Mouse (Mus musculus) frontal cortex, postnatal 14 days (tissue): ENCODE data around the gene Ptpn22.

ENCODE experiments used
- DNase-seq, 2 experiments: peaks; one replicate each; pipeline ENCODE4 v3.0.0; 2022; ENCODE audit warnings: low spot score in 2 of 2

Ptpn22 gene

DNA sequence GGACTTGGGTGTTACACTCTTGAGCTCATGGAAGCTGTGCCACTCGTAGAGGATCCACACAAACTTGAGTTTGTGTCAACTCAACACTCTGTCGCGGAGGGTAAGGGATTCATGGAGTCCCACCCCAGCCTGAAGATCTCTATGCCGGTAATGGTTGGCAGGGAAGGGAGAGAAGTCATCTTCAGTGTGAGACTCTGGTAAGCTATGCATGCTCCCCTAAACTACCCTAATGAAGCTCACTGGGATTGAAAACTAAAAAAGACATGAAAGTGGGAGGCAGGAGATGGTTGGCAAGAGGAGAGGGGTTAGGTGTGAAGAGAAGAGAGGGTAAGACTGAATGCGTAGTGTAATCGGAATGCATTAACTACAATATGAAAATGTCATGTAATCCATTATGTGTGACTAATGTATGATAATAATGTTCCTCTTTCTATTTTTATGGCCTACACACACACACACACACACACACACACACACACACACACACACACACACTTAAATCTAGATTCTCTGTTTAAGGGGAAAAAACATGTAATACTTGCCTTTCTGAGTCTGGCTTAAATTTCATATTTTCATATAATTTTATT lies 1.5 kb upstream of the Ptpn22 start:
- no peak for DNase-seq

DNA sequence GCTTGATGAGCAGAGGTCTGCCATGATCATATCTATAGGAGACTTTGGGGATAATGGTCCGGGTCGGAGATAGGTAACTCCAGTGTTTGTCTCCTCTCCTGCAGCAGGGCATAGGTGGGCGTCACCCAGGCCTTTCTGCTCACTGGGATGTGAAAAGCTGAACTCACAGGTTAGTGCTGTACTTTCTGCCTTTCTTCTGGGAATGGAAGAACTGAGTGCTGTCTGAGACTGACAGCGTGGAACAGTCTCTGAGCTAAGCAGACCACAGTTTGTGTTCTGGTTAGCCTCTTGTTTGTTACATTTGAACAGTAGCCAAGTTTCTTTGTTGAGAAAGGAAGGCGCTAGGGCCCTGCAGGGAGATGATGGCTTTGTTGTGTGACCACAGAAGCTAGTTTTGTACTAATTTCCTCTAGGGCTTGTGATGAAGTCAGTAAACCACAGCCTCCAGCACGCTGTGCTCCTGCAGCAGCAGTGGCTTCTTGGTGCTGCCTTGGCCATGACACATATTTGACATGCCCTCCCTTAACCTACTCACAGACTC lies 326 bp downstream of the Ptpn22 start:
- DNase-seq = no peak

DNA sequence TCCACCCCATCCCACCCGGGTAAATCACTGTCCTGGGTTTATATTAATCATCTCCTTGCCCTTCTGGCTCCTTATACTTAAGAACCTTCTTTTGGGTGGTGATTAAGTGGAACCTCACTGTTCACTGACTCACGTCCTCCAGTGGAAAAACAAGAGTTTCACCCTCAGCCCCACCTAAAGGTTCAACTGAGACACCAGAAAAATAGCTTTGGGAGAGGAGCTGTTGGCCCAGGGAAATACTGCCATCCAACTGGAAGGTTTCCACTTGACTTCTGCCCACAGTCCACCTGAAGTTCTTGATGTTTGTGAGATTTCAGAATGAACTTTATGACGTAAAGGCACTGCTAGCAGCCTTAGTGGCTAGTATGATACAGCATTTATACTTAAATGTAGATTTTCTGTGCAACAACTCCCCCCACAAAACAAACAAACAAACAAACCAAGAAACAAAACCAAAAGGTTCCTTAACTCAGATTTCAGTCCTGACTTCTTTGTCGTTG lies 3.2 kb downstream of the Ptpn22 start:
- no peak for DNase-seq

DNA sequence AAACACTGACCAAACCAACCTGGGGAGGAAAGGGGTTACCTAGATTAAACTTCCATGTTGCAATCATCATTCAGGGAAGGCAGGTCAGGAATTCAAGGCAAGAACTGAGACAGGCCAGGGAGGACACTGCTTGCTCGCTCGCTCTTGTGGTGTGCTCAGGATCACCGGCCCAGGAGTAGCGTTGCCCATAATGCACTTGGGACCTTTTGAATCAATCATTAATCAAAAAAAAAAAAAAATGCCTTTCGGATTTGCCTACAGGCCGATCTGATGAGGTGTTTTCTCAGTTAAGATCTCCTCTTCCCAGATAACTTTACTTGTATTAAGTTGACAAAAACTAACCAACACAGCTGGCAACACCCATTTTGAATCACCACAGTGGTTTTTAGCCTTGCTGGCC lies 4.6 kb downstream of the Ptpn22 start:
- no peak for DNase-seq

DNA sequence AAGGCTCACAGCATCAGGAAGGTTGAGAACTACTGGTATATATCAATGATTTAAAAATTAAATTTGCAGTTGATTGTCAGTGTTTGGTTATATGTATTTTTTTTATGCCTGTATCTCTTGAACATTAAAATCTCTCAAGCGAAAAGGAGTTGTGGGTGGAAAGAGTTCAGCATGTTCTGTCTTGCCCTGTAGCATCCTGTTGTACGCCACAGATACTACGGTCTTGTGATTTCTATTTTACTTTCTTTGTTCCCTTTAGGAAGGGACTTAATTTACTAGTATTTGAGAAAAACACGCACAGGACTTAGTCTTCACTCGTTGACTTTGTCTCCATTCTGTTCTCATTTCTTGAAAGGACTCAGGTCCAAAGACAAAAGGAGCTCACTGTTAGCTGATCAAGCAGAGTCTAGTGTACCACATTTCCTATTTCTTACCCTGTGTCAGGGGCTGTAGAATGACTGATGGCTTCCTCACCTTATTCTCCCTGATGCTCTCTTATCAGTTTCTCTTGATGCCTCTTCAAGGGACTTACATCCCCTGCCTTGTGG lies 7.9 kb downstream of the Ptpn22 start:
- no peak for DNase-seq

DNA sequence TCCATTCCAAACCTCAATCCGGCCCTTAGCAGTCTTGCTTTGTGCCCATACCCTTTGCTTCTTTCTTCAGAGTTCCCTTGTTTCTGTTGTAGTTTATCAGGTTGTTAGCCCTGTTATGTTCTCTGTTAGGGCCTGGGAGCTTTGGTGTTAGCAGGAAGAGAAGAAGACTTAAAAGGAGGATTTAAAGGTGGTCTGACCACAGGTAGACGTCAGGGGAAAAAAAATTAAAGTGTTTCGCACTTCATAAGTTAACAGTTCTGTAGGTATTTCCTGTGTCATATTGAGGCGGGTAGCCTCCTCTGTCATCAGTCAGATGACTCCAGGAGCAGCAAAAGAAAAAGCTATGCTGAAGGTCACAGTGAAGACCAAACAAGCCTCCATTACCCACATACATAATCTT lies 8.4 kb downstream of the Ptpn22 start:
- DNase-seq = no peak

DNA sequence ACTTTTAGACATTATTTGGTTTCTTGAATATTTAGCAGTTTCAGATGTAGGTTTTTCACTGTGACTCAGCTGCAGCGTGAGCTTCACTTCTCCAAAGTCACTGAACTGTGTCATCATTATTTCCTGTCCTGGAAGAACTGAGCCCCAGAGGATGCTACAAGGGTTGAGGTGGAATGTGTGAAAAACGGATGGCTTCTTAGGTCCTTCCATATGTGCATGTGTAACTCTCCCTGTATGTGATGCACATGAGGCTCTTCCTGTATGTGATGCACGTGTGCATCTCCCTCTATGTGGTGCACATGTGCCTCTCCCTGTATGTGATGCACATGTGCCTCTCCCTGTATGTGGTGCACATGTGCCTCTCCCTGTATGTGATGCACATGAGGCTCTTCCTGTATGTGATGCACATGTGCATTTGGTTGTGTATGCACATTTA lies 13.1 kb downstream of the Ptpn22 start:
- DNase-seq = no peak

DNA sequence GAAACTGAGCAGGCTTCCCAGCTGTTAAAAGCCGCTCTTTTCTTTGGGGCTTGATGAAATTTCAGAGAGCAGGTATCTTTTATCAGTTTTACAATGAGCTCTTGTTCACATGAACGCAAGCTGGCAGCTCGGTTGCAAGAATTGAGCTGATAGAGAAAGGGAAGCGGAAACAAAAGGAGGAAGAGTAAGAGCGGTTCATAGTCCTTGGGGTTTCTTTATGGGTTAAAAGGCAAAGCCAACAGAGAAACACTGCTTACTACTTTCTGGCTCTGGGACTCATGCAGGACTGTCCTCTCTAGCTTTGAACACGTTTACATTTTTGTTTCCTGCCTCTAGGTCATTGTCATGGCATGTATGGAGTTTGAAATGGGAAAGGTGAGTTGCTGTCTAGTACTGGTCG lies 14.7 kb downstream of the Ptpn22 start:
- no peak for DNase-seq

DNA sequence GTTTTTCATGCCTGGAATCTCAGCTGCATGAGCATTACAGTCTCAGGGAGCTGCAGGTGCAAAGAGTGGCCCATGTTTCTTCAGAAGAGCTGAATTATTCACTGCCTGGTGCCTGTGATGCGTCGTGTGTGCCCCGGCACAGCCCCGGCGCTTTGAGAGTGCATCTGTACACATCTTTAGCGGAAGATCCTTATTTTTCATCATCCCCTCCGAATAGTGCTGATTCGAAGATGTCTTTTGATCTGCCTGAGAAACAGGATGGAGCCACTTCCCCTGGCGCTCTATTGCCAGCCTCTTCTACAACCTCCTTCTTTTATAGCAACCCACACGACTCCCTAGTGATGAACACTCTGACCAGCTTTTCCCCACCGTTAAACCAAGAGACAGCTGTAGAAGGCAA lies 26.4 kb downstream of the Ptpn22 start:
- no peak for DNase-seq

DNA sequence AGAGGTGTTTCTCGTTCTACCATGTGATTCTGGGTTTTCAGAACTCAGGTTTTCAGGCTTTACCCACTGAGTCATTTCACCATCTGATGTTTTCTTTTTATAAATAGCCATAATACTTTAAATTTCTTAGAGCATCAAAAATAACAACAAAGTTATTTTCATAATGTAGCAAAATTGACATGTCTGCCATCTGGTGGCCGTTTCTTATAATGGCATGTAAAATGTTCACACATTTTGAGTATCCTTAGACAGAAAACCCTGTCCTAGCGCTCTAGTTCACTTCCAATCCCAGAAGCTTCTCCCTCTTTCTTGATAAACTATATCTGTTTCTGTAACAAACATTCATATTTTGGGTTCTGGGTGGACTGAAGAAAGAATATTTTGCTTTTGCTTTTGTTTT lies 28.0 kb downstream of the Ptpn22 start:
- no peak for DNase-seq

DNA sequence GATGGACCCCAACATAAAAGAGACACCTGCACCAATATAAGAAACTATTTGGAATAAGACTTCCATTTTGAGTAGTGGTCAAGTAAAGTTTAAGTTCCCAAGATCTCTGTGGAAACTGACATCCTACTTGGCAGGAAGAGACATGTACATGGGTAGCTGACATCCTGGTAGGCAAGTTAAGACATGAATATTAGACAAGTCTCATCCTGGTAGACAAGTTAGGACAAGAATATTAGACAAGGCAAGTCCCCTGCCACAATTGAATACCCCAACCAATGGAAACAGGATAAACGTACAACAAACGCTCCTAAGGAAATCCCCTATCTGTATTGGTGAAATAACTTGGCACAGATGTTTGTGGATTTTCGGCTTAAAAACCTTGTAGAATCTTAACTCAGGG lies 33.8 kb downstream of the Ptpn22 start:
- no peak for DNase-seq

DNA sequence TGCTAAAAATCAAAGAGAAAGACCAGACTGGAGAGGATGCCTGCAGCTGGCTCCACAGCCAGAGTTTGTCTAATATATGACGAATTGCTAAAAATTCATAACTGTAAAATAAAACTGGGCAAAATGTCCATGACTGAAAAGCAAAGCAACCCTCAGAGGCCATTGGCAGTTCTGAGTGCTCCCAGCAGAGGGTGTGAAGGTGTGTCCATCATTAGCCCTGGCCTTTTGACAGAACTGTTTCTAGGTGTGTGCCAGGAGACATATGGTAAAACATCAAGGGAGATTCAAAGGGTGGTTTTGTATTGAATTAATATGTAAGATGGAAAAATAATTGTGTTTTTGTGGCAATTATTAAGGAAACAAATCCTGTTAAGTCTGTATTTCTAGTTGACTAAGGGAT lies 45.1 kb downstream of the Ptpn22 start:
- DNase-seq = no peak

DNA sequence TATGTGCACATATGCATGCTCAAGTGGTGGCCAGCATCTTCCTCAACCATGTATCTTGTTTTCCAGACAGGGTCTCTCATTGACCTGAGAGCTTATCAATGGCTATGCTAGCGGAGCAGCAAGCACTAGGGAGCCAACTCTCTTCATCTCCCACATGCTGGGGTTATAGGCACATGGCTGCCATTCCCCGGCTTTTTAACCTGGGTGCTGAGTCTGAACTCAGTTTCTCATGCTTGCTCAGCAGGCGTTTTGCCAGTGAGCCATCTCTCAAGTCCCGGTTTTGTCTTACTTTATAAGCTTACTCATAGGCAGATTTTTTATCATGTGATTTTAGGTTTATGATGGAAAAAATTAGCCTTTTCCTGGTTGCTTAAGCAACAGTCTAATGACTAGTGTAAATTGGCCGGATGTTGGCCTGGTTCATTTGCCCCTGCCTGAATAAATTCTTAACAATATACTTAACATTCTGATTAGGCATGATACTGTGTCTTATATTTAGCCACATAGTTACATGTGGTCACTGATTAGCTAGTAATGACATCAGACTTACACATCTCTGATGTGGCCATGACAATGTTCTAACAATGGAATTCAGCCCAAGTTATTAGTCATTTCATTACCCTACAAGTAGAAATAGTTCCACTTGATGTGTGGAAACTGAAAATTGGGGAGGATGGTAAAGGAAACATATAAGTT lies 47.9 kb downstream of the Ptpn22 start:
- no peak for DNase-seq

DNA sequence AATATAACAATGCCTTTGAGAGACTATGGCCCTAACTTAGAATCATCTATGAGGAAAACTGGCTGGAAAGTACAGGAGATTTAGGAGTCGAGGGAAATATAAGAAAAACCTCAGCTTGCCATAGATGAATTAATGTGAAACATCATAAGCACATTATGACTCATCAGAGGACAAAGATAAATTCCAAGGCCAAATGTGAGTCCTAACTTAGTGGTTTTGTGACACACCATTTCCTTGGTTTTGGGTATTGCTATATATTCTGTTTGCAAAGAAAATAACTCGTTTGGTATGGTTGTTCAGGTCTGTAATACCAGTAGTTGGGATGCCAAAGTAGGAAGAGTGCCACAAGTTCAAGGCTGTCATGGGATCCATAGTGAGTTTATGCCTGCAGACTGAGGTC lies 49.2 kb downstream of the Ptpn22 start:
- no peak for DNase-seq

DNA sequence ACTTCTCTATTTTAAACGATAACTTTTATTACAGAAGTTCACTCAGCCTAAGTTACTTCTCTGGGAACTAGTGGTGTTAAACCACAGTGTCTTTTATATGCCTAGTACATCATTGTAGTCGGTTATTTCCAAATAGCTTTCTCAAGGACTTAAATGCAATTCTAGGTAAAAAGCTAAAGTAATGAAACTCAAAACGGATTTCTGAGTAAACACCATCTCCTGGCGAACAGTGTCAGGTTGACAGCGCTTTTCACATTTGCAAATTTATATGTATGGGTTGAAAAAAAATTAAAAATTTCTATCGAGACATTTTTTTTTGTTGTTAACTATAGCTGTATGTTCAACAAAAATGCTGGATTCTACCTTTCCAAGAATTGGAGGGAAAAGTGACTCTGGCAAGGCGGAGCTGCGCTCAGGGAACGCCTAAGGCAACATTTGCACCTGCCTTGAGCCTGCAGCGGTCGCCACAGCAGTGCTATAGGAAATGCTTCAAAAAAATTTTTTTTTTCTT lies 53.9 kb downstream of the Ptpn22 start:
- DNase-seq = no peak

DNA sequence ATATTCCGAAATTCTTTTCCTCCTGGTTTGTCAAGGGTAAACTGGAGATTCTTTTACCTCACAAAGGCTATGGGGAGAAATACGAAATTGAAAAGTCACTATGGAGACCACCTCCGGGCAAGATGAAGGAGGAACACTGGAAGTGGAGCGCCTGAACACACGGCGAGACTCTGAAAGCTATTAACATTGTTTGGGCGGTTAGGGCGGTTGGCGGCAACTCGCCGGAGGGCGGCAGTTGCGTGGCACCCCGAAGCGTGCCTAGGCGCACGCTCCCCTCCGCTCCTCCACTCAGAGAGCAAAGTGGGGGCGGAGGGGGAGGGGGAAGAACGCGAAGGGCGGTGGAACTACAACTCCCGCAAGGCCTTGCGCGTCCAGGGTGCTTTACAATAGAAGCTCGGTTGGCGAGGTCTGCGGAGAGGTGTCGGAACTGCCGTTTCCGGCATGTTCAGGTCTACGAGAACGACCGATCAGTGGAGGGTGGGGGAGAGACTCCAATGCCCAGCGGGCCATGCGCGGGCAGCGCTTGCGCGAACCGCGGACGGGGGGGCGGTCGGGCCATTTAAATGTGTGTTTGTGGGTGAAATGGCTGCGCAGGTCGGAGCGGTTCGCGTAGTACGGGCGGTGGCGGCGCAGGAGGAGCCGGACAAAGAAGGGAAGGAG lies 54.5 kb downstream of the Ptpn22 start, which contains the start of gene Rsbn1:
Gene Rsbn1 (plus strand): TSS at position 111 of the 660 bp plus-strand sequence.
- DNase-seq = peak; percentile 94 to 98

DNA sequence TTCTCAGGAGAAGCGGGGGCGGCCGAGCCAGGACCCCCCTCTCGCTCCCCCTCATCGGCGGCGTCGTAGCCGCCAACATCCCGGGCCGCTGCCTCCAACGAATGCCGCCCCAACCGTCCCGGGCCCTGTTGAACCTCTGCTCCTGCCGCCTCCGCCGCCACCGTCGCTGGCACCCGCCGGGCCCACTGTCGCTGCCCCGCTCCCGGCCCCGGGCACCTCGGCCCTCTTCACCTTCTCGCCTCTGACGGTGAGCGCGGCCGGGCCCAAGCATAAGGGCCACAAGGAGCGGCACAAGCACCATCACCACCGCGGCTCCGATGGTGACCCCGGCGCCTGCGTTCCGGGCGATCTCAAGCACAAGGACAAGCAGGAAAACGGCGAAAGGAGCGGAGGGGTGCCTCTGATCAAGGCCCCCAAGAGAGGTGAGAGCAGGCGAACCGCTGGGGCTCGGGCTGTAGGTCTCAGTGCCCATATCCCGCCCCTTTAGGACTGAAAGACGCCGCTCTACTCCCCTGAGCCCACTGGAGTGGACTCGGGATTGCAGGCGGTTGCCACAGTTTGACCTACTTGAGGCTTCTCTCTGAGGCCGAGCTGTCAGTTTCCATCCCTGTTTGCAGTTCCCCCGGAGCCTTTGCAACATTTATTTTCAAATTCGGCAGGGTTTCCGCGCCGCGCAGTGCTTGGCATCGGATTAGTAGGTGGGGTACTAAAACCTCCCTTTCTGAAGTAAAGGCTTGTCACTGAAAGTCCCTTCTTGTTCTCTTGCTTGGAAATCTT lies 55.3 kb downstream of the Ptpn22 start:
- DNase-seq = peak; percentile 31 to 45

DNA sequence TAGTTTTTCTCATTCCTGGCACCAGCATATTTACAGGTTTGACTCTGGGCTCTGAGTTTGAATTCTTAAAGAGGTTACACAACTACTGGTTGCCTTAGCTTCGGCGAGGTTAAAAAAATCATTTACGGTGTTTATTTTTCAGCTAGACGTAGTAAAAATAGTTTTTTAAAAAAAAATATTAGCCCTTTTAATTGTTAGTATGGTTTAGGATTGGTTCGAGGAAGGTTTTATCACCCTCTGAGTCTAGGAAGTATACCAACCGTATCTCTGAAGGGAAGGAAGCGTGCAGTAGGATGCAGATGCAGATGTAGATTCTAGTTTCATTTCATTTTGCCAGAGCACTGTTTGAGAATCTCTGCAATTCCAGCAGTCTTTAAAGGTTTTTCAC lies 55.9 kb downstream of the Ptpn22 start:
- no peak for DNase-seq

DNA sequence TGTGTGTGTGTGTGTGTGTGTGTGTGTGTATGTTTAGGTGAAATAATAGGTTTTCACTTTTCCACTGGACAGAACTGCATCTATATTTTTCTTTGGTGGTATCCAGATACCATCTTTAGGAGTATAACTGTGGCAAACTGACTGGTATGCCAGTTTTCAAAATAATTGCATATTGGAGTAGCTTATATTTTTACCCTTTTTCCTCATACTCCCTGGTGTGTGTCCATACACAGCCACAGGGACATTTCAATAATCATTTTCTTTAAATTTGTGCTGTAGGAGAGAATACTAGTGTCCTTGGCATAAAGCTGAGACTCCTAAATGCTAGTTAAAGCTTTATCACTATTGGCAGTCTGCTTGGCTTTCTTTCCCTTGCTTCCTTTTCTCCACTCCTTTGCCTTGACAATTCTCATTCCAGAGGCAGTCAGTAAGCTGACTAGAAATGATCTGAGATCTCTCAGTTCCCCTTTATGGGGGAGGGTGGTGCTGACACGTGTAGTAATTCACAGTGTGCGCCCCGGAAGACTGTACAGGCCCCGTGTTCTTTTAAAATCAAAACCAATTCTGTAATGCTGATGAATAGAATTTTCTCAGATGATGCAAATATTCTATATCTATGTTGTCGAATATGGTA lies 56.7 kb downstream of the Ptpn22 start:
- DNase-seq = no peak

DNA sequence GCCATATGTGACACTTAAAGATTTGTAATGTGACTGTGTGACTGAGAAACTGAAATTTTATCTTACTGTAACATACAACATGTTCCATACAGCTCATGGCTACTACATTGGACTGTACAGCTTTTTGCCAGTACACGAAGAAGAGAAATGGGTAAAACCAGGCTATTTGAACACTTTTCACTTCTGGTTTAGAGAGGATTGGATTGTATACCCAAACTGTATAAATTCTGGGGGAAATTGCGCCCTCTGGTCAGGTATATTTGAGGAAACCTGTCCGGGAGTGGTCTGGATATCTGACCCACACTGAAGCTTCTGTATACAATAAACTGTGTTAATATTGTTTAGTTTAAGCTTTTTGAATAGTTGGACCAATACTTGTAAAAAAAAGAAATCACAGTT lies 57.2 kb downstream of the Ptpn22 start:
- DNase-seq = no peak

DNA sequence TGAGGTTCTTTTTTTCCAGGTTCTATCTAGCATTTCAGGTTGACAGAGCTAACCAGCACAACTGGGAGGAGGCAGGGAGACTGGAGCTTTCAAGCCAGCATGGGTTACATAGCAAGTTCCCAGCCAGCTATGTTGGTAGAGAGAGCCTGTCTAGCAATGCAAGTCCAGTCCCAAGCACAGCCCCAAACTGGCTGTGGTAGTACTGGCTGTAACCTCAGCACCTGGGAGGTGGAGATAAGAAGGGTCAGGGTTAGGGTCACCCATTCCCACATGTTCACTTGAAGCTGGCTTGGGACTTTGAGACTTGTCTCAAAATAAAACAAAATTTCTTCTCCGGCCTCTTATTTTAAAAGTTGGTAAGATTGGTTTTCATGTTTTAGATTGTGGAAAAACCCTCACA lies 60.5 kb downstream of the Ptpn22 start:
- DNase-seq = no peak
